Mouse (Mus musculus) megakaryocyte, embryonic 14.5 days (primary cell): ENCODE data around the gene Atp1b2.

Experiments
- FLI1 ChIP-seq: IDR thresholded peaks from 2 replicates; pipeline ENCODE4 v1.6.1; 2012; ENCODE audit warnings: low read length, inconsistent platforms, mixed read lengths
- GATA1 ChIP-seq: IDR thresholded peaks from 3 replicates; pipeline ENCODE4 v1.6.1; 2012; ENCODE audit warnings: mixed read lengths, low read length, inconsistent platforms, borderline replicate concordance

DNA sequence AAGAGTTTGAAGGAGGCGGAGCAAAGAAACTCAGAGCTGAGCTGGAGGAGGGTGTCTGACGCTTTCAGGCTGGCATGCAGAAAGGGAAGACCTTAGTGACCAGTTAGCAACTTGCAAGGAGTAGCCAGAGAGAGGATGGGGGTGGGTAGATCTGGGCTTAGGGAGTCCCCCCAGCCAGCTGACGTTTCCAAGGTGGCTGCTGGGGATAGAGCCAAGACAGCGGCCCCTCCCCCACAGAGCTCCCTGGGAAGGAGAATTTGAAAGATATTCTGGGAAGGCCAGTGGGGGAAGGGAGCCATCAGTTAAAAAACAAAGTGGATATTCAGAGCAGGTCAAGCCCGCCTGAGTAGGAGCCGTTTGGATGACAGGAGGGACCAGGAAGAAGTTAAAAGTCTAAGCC is 5.6 kb downstream of the Atp1b2 start:
- TF ChIP-seq GATA1: no peak
- no peak for TF ChIP-seq FLI1
